Mouse (Mus musculus): ENCODE data around the gene AL732309.1. TPM values are rescaled to one million over a fixed set of nuclear protein-coding genes. Genes with fewer than 3 reads are reported as not detected.

The AL732309.1 gene
- total RNA-seq, 2 experiments from 2014 or later: 3.6 to 3.7 TPM

DNA sequence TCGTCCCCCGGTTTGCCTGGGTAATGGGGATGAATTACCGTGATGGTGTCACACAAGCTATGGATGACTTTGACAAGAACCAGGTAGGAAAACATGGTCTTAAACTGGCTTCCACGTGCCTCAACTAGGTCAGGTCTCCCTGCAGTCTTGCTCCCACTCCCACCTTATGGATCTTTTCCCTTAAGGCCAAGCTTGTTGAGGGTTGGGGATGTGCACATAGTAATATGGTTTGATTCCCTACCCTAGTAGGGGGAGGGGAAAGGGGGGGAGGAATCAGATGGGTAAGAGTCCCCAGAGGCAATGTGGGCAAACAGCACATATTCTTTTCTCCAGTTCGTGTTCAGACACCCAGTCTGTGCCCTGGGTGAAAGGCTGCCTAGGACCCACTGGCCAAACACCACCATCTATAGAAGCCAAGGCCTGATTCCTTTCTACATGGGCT, 25.3 kb downstream of the AL732309.1 start:
- no peak for DNase-seq (ENCODE audit: low spot score in 2 of 2)

GRCm38 (mm10) chr2:25218445-25218844, 28.2 kb downstream of the AL732309.1 start, which contains the start of gene Fam166a:
Fam166a (plus strand) TSS chr2:25218745.
- no peak for DNase-seq (ENCODE audit: low spot score in 2 of 2)

DNA sequence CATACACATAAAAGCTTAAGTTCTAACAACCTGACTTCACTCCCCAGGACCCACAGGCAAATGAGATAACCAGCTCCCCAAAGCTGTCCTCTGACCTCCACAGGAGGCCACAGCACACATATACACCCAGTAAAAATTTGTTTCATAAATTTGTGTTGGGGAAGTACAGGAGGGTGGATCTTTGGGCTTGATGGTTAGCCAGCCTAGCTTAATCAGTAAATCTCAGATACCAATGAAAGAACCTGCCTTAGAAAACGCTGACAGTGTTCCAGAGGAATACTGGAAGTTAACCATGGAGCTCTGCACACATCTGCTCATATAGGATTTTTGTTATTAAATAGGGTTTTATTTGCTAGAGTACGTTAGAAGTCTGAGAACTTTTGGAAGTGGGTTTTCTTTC, 29.0 kb downstream of the AL732309.1 start:
- no peak for DNase-seq (ENCODE audit: low spot score in 2 of 2)

DNA sequence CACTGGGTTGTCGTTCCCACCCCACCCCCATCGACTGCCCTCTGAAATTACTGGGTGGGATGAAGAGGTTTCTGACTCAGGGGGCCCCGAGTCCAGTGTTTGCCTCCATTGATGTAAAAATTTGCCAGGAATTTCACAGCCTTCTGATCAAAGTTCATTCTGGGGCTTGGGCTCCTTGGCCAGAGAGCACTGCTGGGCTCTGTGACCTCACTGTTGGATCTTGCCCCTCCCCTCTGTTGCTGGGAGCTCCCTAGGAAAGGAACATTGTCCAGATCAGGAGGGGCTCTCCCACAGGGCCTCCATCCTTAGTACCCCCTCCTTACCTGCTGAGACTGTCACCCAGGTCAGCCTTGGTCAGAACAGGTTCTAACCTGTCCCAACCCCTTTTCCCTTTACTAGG, 32.2 kb downstream of the AL732309.1 start, which contains the start of gene Stpg3:
Gene Stpg3, minus strand, starts transcription at position 194 of the 400 bp plus-strand sequence.
- DNase-seq (ENCODE audit: low spot score in 2 of 2): no peak

- no peak for DNase-seq (ENCODE audit: low spot score in 2 of 2)
Measured at GRCm38 (mm10) chr2:25213266-25213865, 33.3 kb downstream of the AL732309.1 start.

DNA sequence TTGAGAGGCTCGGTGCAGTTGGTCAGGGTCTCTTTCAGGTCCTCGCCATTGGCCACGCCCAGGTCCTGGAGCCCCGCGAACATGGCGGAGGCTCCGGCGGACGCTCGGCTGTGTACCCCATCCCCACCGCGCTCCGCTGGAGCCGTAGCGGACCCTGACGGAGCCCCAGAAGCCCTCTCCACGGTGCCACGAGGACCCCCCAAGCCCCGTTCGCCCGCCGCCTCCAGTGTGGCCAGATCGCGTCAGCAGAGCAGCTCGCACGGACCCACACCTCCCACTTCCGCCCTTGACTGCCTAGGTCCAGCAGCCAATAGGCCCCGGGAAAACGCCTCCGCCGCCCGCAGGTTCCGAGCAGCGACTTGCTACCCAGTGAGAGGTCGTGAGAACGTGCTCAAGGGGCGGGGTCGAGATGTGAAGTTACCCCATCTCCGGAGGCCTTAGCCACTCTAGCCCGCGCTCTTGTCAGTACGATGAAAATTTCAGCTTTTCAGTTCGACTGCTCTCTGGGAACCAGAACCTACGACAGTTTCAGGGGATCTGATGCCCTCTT, 35.5 kb downstream of the AL732309.1 start, which contains the start of gene Nelfb:
Gene Nelfb, minus strand, starts transcription at position 369 of the 550 bp plus-strand sequence.
- peak; percentile 81 to 84 for DNase-seq (ENCODE audit: low spot score in 2 of 2)

- no peak for DNase-seq (ENCODE audit: low spot score in 2 of 2)
Measured at GRCm38 (mm10) chr2:25210686-25211085, 36.0 kb downstream of the AL732309.1 start.

- no peak for DNase-seq (ENCODE audit: low spot score in 2 of 2)
Measured at GRCm38 (mm10) chr2:25207593-25207992, 39.1 kb downstream of the AL732309.1 start.

- DNase-seq (ENCODE audit: low spot score in 2 of 2): no peak
Measured at GRCm38 (mm10) chr2:25203631-25204214, 42.9 kb downstream of the AL732309.1 start.

GRCm38 (mm10) chr2:25200631-25201030, 46.0 kb downstream of the AL732309.1 start:
- DNase-seq (ENCODE audit: low spot score in 2 of 2): no peak

DNA sequence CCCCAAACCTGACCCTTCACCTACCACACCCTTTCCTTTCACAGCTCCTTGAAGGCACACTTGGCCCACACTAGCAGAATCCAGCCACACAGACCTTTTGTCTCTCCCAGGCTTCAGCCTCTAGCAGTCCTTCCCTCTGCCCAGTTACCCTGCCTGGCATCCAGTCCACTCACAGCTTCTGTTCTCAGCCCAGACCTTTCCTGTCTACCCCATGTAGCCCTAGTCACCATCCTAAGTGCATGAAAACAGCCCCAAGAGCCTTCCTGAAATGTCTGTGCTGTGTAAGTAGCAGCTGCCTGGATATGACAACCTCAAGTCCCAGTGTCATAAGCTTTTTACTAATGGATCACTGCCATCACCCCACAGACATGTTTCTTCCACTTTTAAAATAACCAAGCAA, 48.7 kb downstream of the AL732309.1 start:
- DNase-seq (ENCODE audit: low spot score in 2 of 2): no peak

GRCm38 (mm10) chr2:25197191-25197590, 49.5 kb downstream of the AL732309.1 start:
- DNase-seq (ENCODE audit: low spot score in 2 of 2): no peak

DNA sequence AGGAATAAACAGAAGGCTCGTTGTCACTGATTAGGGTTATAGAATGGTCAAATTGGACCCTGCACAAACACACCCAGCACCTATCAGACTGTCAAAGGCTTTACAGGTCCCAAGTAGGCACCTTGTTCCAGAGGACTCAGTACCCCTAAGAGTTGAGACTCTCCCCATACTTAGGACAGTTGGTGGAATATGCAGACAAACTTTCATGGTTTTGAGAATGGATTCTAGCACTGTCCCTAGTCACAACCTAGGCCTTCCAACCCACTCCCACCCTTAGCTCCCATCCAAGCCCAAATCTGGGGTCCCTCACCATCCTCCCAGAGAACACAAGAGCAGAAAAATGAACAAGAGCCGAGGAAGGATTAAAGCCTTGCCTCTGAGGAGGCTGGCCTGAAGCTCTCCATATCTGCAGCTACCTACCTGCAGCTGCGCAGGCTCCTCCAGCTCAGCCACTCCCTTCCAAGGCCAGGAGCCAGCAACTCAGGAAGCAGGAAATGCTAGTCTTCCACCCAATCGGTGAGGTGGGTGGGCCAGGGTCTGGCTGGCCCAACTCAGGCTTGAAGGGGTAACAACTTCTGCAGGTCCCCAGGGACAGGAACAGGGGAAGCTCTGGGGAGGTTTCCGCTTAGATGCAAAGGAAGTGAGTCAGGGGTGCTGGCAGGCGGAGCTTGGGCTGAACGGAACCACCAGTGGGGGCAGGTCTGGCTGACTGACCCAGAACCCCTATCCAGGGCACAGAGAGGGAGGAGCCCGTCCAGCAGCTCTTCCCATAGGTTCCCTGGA, 50.3 kb downstream of the AL732309.1 start, which contains the start of gene Tor4a:
Gene Tor4a, minus strand, starts transcription at position 715 of the 783 bp plus-strand sequence.
- no peak for DNase-seq (ENCODE audit: low spot score in 2 of 2)

- DNase-seq (ENCODE audit: low spot score in 2 of 2): no peak
Measured at GRCm38 (mm10) chr2:25195211-25196156, 51.2 kb downstream of the AL732309.1 start.

Other genes starting within 250 kb of the AL732309.1 start
- gene Nsmf, start 192.5 kb downstream of the AL732309.1 start, total RNA-seq (2021): 1,000 to 10,000 TPM in 1 of 2 experiments, 100 to 1,000 TPM in 1; 982 to 1,031 TPM
- not detected for gene Entpd8, start 166.6 kb downstream of the AL732309.1 start, total RNA-seq (2021)
- gene Noxa1, start 151.7 kb downstream of the AL732309.1 start, total RNA-seq (2021): not detected
- gene Nrarp, start 66.1 kb downstream of the AL732309.1 start, total RNA-seq (2021): 10 to 100 TPM; 38.1 to 49.8 TPM
- 1 to 10 TPM; 1.7 to 2.0 TPM for gene Tor4a, start 50.0 kb downstream of the AL732309.1 start, total RNA-seq (2021)
- gene Nelfb, start 35.4 kb downstream of the AL732309.1 start, total RNA-seq (2021): 10 to 100 TPM; 50.7 to 51.7 TPM
- gene Stpg3, start 32.2 kb downstream of the AL732309.1 start, total RNA-seq (2021): not detected
- not detected for gene Fam166a, start 28.1 kb downstream of the AL732309.1 start, total RNA-seq (2021)
- gene Tubb4b, start 22.2 kb downstream of the AL732309.1 start, total RNA-seq (2021): 100 to 1,000 TPM; 415 to 455 TPM
- not detected for gene Slc34a3, start 12.5 kb downstream of the AL732309.1 start, total RNA-seq (2021)
- not detected for gene Rnf224, start 10.1 kb downstream of the AL732309.1 start, total RNA-seq (2021)
- 100 to 1,000 TPM; 195 to 202 TPM for gene Rnf208, start 4.6 kb downstream of the AL732309.1 start, total RNA-seq (2021)
- gene Cysrt1, start 4.4 kb downstream of the AL732309.1 start, total RNA-seq (2021): not detected
- 10 to 100 TPM; 34.3 to 38.0 TPM for gene Tmem203, start 8.6 kb upstream of the AL732309.1 start, total RNA-seq (2021)
- gene Tprn, start 15.8 kb upstream of the AL732309.1 start, total RNA-seq (2021): 10 to 100 TPM; 21.1 to 23.2 TPM
- gene Ssna1, start 25.6 kb upstream of the AL732309.1 start, total RNA-seq (2021): 10 to 100 TPM; 69.1 to 70.1 TPM
- 10 to 100 TPM; 66.6 to 72.1 TPM for gene Anapc2, start 25.6 kb upstream of the AL732309.1 start, total RNA-seq (2021)
- gene Tmem210, start 41.3 kb upstream of the AL732309.1 start, total RNA-seq (2021): not detected
- gene Lrrc26, start 43.1 kb upstream of the AL732309.1 start, total RNA-seq (2021): not detected
- 100 to 1,000 TPM; 419 to 451 TPM for gene Grin1, start 72.3 kb upstream of the AL732309.1 start, total RNA-seq (2021)
- 10 to 100 TPM; 49.0 to 59.9 TPM for gene Man1b1, start 85.5 kb upstream of the AL732309.1 start, total RNA-seq (2021)
- gene Dpp7, start 109.5 kb upstream of the AL732309.1 start, total RNA-seq (2021): 10 to 100 TPM; 24.7 to 29.4 TPM
- 10 to 100 TPM in 1 of 2 experiments, 1 to 10 TPM in 1; 9.2 to 11.8 TPM for gene Uap1l1, start 118.8 kb upstream of the AL732309.1 start, total RNA-seq (2021)
- 10 to 100 TPM; 11.9 to 15.3 TPM for gene Sapcd2, start 125.5 kb upstream of the AL732309.1 start, total RNA-seq (2021)
- gene Entpd2, start 149.0 kb upstream of the AL732309.1 start, total RNA-seq (2021): 10 to 100 TPM; 22.3 to 23.4 TPM
- 100 to 1,000 TPM; 402 to 418 TPM for gene Npdc1, start 152.5 kb upstream of the AL732309.1 start, total RNA-seq (2021)
- gene Fut7, start 176.4 kb upstream of the AL732309.1 start, total RNA-seq (2021): under 1 TPM; 0.31 to 0.81 TPM
- gene Abca2, start 181.8 kb upstream of the AL732309.1 start, total RNA-seq (2021): 100 to 1,000 TPM; 140 to 141 TPM
- under 1 TPM in 1 of 2 experiments, not detected in 1; 0.58 TPM for gene Clic3, start 210.0 kb upstream of the AL732309.1 start, total RNA-seq (2021)
- gene Paxx, start 214.2 kb upstream of the AL732309.1 start, total RNA-seq (2021): 10 to 100 TPM; 52.1 to 57.7 TPM
- gene Ptgds, start 223.2 kb upstream of the AL732309.1 start, total RNA-seq (2021): 100 to 1,000 TPM; 234 to 420 TPM
- not detected for gene Lcn12, start 247.0 kb upstream of the AL732309.1 start, total RNA-seq (2021)